Mouse (Mus musculus): ENCODE results near the gene Clec2g.
"Not testable (repeated sequence)": the region's sequence is repeated elsewhere in the genome, so short reads cannot be mapped to it uniquely, and the experiment has no call there.

Clec2g gene

DNA sequence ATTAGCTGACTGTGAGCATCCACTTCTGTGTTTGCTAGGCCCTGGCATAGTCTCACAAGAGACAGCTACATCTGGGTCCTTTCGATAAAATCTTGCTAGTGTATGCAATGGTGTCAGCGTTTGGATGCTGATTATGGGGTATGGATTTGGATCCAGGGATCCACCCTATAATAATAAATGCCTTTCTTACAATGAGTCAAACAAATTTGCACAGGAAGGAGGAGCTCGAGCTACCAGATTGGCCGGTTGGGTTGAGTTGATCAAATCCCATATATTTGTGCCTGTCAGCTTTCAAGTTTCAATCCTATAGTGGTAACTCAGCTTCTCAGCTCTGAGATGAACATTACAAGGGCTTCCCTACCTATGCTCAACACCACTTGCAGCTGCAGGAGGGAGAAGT lies at the start of gene Clec2g:
TSS of gene Clec2g (plus strand) at position 301 of the 400 bp plus-strand sequence.
- not testable (repeated sequence) for DNase-seq (ENCODE audit: low read depth)

GRCm38 (mm10) chr6:128887091-128887790 lies 46.9 kb upstream of the Clec2g start, which contains the start of gene Clec2i:
TSS of gene Clec2i (plus strand) at chr6:128887588.
- peak; percentile 21 for DNase-seq (ENCODE audit: low read depth)

GRCm38 (mm10) chr6:128888834-128889233 lies 45.3 kb upstream of the Clec2g start:
- DNase-seq (ENCODE audit: low read depth), result peak; percentile 95

DNA sequence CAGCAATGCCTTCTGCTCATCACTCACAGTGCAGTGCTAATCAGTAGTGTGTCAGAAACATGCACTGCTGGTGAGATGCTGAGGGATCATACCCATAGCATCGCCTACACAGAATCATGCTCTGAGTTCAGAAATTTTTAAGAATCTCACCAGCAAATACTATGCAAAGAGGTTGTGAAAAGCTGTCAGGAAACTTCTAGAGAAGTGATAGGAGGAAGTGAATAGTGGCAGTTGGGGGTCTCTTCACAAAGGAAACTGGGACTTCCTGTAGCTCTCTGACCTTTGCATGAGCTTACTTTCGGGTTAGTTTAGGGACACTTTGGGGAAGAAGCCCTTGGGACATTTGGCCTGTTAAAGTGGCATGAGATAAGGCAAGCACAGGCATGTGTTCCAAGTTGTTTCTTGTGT lies 43.2 kb upstream of the Clec2g start, which contains the start of gene BC035044:
TSS of gene BC035044 (minus strand) at position 179 of the 408 bp plus-strand sequence.
- peak; percentile 62 for DNase-seq (ENCODE audit: low read depth)

- no peak for DNase-seq (ENCODE audit: low read depth)
Measured at GRCm38 (mm10) chr6:128895404-128896001, 38.7 kb upstream of the Clec2g start.

GRCm38 (mm10) chr6:128900044-128900443 lies 34.1 kb upstream of the Clec2g start:
- DNase-seq (ENCODE audit: low read depth), result no peak

- not testable (repeated sequence) for DNase-seq (ENCODE audit: low read depth)
Measured at GRCm38 (mm10) chr6:128900796-128901552, 33.2 kb upstream of the Clec2g start.

GRCm38 (mm10) chr6:128913598-128914254 lies 20.5 kb upstream of the Clec2g start:
- peak; percentile 18 for DNase-seq (ENCODE audit: low read depth)

DNA sequence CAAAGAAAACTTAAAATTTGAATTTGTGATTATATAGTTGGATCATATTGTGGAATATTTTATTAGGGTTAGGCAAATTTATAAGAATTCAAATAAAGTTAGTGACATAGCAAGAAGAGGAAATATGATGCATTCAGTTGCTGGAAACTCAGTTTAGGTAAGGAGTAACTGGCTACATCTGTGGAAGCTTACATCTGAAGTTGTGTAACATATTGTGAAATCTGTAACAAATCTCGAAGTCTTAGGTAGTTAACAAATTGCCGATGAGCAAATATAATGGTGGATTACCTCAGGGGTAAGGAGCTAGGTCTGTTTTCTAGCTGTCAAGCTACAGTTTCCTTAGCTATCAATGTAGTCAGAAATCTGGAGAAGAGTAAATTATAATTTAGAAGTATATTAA lies 16.9 kb upstream of the Clec2g start:
- peak; percentile 26 for DNase-seq (ENCODE audit: low read depth)

GRCm38 (mm10) chr6:128933050-128933449 lies 1.1 kb upstream of the Clec2g start:
- peak; percentile 12 for DNase-seq (ENCODE audit: low read depth)

GRCm38 (mm10) chr6:128935889-128936665 lies 1.9 kb downstream of the Clec2g start:
- not testable (repeated sequence) for DNase-seq (ENCODE audit: low read depth)

GRCm38 (mm10) chr6:128941646-128942421 lies 7.7 kb downstream of the Clec2g start:
- DNase-seq (ENCODE audit: low read depth), result peak; percentile 45

DNA sequence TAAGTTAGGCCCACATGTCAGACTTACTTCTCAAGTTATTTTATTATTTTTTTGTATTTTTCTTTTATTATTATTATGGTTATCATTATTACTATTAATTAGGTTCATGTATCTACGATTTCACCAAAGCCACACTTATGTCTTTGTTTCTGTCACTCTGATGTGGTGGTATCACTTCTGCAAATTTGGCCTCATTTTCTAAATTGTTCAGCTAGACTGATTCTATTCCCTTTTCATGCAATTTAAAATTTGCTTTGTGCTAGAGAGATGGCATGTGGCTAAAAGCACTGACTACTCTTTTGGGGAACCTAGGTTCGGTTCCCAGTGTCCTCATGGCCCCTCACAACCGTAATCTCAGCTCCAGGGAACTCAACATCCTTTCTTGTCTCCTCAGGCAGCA lies 11.4 kb downstream of the Clec2g start:
- DNase-seq (ENCODE audit: low read depth), result no peak

GRCm38 (mm10) chr6:128961110-128961509 lies 26.9 kb downstream of the Clec2g start:
- peak; percentile 11 for DNase-seq (ENCODE audit: low read depth)

DNA sequence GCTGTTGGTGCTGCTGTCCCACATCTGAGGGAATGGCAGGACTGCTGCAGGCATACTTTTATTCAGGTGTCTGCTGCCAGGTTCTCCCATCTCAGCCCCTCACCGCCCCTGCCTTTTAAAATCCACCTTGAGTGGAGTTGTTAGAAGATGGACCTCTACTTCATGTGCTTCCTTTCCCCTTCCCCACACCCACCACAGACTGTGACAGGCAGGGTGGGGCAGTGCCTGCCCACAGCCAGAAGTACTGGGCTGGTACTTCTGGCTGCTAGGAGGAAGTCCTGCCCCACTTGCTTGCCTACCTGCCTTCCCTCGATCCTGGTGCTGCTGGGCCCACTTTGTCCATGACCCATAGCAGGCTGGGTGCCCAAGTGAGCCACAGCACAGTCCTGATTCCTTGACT lies 27.9 kb downstream of the Clec2g start:
- DNase-seq (ENCODE audit: low read depth), result not testable (repeated sequence)

GRCm38 (mm10) chr6:128964519-128964918 lies 30.3 kb downstream of the Clec2g start:
- DNase-seq (ENCODE audit: low read depth), result no peak

GRCm38 (mm10) chr6:128968463-128968862 lies 34.3 kb downstream of the Clec2g start:
- peak; percentile 17 for DNase-seq (ENCODE audit: low read depth)

GRCm38 (mm10) chr6:128969741-128970140 lies 35.6 kb downstream of the Clec2g start:
- DNase-seq (ENCODE audit: low read depth), result no peak

DNA sequence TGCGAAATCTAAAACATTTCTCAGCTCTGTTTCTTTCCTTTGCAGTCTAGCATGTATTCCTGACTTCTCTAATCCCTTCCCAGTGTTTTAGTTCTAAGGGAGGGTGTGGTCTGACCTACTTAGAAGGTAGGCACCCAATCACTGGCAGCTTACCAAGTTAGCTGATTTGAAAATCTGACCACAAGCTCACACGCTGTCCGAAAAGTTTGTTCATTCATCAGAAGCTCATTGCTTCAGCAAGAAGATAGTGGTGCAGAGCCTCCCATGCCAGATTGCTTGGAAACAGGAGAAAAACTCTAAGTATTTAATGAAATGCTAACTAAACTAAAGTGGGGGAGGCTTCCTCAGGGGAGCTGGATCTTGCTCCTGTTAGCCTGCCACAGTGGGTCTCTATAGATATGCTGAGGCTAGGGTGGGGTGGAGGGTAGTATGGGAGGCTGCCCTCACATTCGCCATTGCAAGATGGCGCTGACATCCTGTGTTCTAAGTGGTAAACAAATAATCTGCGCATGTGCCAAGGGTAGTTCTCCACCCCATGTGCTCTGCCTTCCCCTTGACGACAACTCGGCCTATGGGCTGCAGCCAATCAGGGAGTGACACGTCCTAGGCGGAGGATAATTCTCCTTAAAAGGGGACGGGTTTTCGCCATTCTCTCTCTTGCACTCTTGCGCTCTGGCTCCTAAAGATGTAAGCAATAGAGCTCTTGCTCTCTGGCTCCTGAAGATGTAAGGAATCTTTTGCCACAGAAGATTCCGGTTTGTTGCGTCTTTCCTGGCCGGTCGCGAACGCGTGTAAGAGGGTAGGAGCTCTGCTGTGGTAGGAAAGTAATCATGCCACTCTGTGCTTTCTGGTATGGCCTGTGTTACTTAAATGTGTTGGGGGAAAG lies 36.6 kb downstream of the Clec2g start:
- not testable (repeated sequence) for DNase-seq (ENCODE audit: low read depth)
